Comparison of ENCODE assay signal across 11 mouse cellular contexts in the genomic region with DNA sequence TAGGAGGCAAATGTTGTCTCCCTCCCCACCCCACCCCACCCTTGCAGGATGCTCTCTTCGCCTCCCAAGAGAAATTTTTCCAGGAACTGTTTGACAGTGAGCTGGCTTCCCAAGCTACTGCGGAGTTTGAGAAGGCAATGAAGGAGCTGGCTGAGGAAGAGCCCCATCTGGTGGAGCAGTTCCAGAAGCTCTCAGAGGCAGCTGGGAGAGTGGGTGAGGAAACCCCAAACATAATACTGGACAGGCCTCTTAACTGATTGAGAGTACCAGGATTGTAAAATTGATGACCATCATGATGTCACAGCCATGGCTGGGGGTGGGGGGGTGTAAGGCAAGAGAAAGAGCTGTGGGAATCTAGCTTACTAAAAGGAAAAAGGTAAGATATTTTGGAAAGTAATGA. TPM values are rescaled to one million over a fixed set of nuclear protein-coding genes. Genes with fewer than 3 reads are reported as not detected.
DNase-seq lines count a peak whose midpoint lies in the region; TF ChIP-seq lines count a peak whose summit lies in the region.
"Had no signal": no experiment of that assay in that cellular context is flagged by ENCODE, and none has a peak within 500 bp of the region (broad histone marks: within the 10 kb centered on the region; RNA-seq: fewer than 3 reads in every experiment).

No protein-coding gene starts in this region.

- TF ChIP-seq POLR2A in kidney, adult 2 months (IDR thresholded peaks at IDR 0.05; ENCODE audit: low read depth, low read length): no peak
- no peak for TF ChIP-seq POLR2A in cortical plate, adult 2 months (IDR thresholded peaks at IDR 0.05; ENCODE audit: extremely low read depth, insufficient read depth, low read length)
- TF ChIP-seq POLR2A in small intestine, adult 2 months (IDR thresholded peaks at IDR 0.05; ENCODE audit: low read depth, low read length): no peak

- H3K36me3 ChIP-seq in kidney, adult 2 months (ENCODE audit: control insufficient read depth, insufficient read depth, low read length): peaks cover 5% of the 10 kb centered on the region
- H3K36me3 ChIP-seq in small intestine, adult 2 months (ENCODE audit: control insufficient read depth, insufficient read depth, low read length): peaks cover 52% of the 10 kb centered on the region

- no peak overlapping the region for H3K27ac ChIP-seq in kidney, adult 2 months (ENCODE audit: insufficient read depth, low read depth, low read length)
- no peak overlapping the region for H3K27ac ChIP-seq in cortical plate, adult 2 months (ENCODE audit: insufficient read depth, low read length)
- H3K27ac ChIP-seq in small intestine, adult 2 months (ENCODE audit: insufficient read depth, low read depth, low read length): no peak overlapping the region
- H3K27ac ChIP-seq: embryonic facial prominence, embryonic 13.5 days; heart, embryonic 10.5 days had no signal

- peak; percentile 47; the same call in 1 of the 2 replicates for TF ChIP-seq CTCF in kidney, adult 2 months (conservative IDR thresholded peaks at IDR 0.05; ENCODE audit: insufficient read depth, insufficient read length, low read depth, low read length)
- TF ChIP-seq CTCF in cortical plate, adult 2 months (IDR thresholded peaks at IDR 0.05; ENCODE audit: extremely low read depth, insufficient read depth, low read length): peak; percentile 42
- peak; percentile 39; the same call in 1 of the 2 replicates for TF ChIP-seq CTCF in small intestine, adult 2 months (IDR thresholded peaks at IDR 0.05; ENCODE audit: extremely low read depth, insufficient read length, insufficient replicate concordance, low read depth, low read length)

- peaks cover 5% of the 10 kb centered on the region; the same call in 1 of the 2 replicates for H3K4me1 ChIP-seq in kidney, adult 2 months (ENCODE audit: control insufficient read depth, insufficient read depth, low read length)
- H3K4me1 ChIP-seq in cortical plate, adult 2 months (ENCODE audit: control insufficient read depth, insufficient read depth, low read length): peaks cover 8% of the 10 kb centered on the region
- no peaks in the 10 kb centered on the region; the same call in 1 of the 2 replicates for H3K4me1 ChIP-seq in small intestine, adult 2 months (ENCODE audit: control insufficient read depth, insufficient read depth, insufficient read length, low read length)

- no peak overlapping the region for H3K4me3 ChIP-seq in kidney, adult 2 months (ENCODE audit: insufficient read depth, low read depth, low read length)
- H3K4me3 ChIP-seq in cortical plate, adult 2 months (ENCODE audit: insufficient read depth, low read length): no peak overlapping the region
- H3K4me3 ChIP-seq in small intestine, adult 2 months (ENCODE audit: low read depth, low read length): no peak overlapping the region
- H3K4me3 ChIP-seq: embryonic facial prominence, embryonic 13.5 days; heart, embryonic 10.5 days had no signal

- peak; percentile 24 for DNase-seq in kidney, adult 2 months
- DNase-seq in kidney, adult 8-10 months: no peak
- DNase-seq in right cerebral cortex, adult 18-20 months: peak; percentile 43
- DNase-seq in right cerebral cortex, postnatal 36 days (ENCODE audit: low spot score in 2 of 2): no peak
- no peak for DNase-seq in adrenal gland, adult 8-10 months
- no peak for DNase-seq in layer of hippocampus, postnatal 14 days (ENCODE audit: low spot score in 2 of 2)

- WGBS in kidney, adult 2 months: 31% methylated on average over 2 of the region's 2 CpGs
- 65% methylated on average over 2 of the region's 2 CpGs for WGBS in small intestine, adult 2 months

- H3K27me3 ChIP-seq in kidney, adult 2 months (replicated peaks; ENCODE audit: control insufficient read depth, insufficient read depth, low read length): no peaks in the 10 kb centered on the region
- H3K27me3 ChIP-seq in small intestine, adult 2 months (ENCODE audit: control insufficient read depth, insufficient read depth, low read length): no peaks in the 10 kb centered on the region
- H3K27me3 ChIP-seq: embryonic facial prominence, embryonic 13.5 days; megakaryocyte, embryonic 14.5 days had no signal

RNA-seq across cellular contexts. Expression of a gene that starts 2.6 kb away (rescaled TPM):
- polyA plus RNA-seq in kidney, adult 2 months (2012; rRNA removed): 110 and 125 TPM in 2 replicates
- polyA plus RNA-seq in cortical plate, adult 2 months (2012; rRNA removed): 85.8 and 87.6 TPM in 2 replicates
- 40.5 and 55.1 TPM in 2 replicates for polyA plus RNA-seq in small intestine, adult 2 months (2012; rRNA removed)
- total RNA-seq in adrenal gland, adult 8-10 months (2022): 100 to 1,000 TPM in 3 of 4 experiments, 10 to 100 TPM in 1; 99.8 to 153 (median 120) TPM
- 100 to 1,000 TPM in 1 of 2 experiments, 10 to 100 TPM in 1; 98.8 to 110 TPM for total RNA-seq in layer of hippocampus, postnatal 14 days (2021)

RNA-seq across cellular contexts. Expression of a gene that starts 18.8 kb away (rescaled TPM):
- 93.4 and 95.1 TPM in 2 replicates for polyA plus RNA-seq in kidney, adult 2 months (2012; rRNA removed)
- polyA plus RNA-seq in cortical plate, adult 2 months (2012; rRNA removed): 99.6 and 106 TPM in 2 replicates
- 14.6 and 26.7 TPM in 2 replicates for polyA plus RNA-seq in small intestine, adult 2 months (2012; rRNA removed)
- 100 to 1,000 TPM; 141 to 189 (median 156) TPM for total RNA-seq in adrenal gland, adult 8-10 months (2022)
- total RNA-seq in layer of hippocampus, postnatal 14 days (2021): 100 to 1,000 TPM in 1 of 2 experiments, 10 to 100 TPM in 1; 97.8 to 104 TPM

RNA-seq across cellular contexts. Expression of a gene that starts 46.5 kb away (rescaled TPM):
- polyA plus RNA-seq in kidney, adult 2 months (2012; rRNA removed): 94.0 and 98.3 TPM in 2 replicates
- polyA plus RNA-seq in cortical plate, adult 2 months (2012; rRNA removed): 89.5 and 90.6 TPM in 2 replicates
- 46.4 and 118 TPM in 2 replicates for polyA plus RNA-seq in small intestine, adult 2 months (2012; rRNA removed)
- 100 to 1,000 TPM; 110 to 135 (median 124) TPM for total RNA-seq in adrenal gland, adult 8-10 months (2022)
- 10 to 100 TPM; 71.4 to 73.2 TPM for total RNA-seq in layer of hippocampus, postnatal 14 days (2021)

RNA-seq across cellular contexts. Expression of a gene that starts 46.8 kb away (rescaled TPM):
- 60.4 and 74.9 TPM in 2 replicates for polyA plus RNA-seq in kidney, adult 2 months (2012; rRNA removed)
- polyA plus RNA-seq in cortical plate, adult 2 months (2012; rRNA removed): 104 and 105 TPM in 2 replicates
- 25.0 and 46.0 TPM in 2 replicates for polyA plus RNA-seq in small intestine, adult 2 months (2012; rRNA removed)
- 100 to 1,000 TPM; 180 to 214 (median 195) TPM for total RNA-seq in adrenal gland, adult 8-10 months (2022)
- 100 to 1,000 TPM; 152 TPM for total RNA-seq in layer of hippocampus, postnatal 14 days (2021)

Comparison
In these comparisons a context has a peak if more than half of its experiments do, and no peak if none do; other contexts are left out.
1. DNase-seq: peak in kidney, adult 2 months (single experiment) and right cerebral cortex, adult 18-20 months (single experiment); none in kidney, adult 8-10 months (0 of 2), right cerebral cortex, postnatal 36 days (0 of 2), adrenal gland, adult 8-10 months (single experiment) and layer of hippocampus, postnatal 14 days (0 of 2).
2. Peak in every context shown above with its lines, with median percentiles within 50 percentile points of each other: CTCF ChIP-seq.